Mouse (Mus musculus) central nervous system, embryonic 11.5 days (tissue): ENCODE measurements around the gene Washc3. TPM values are rescaled to one million over a fixed set of nuclear protein-coding genes. Genes with fewer than 3 reads are reported as not detected.

Source experiments
- polyA plus RNA-seq: library from polyadenylated mRNA; depleted of rRNA; stranded (reverse); fragments of >200 nt; gene quantifications from 2 replicates; pipeline ENCODE4 v1.2.3, GENCODE M21; 2012; rRNA removed

Gene Washc3
- 28.4 and 29.1 TPM in 2 replicates for polyA plus RNA-seq

DNA sequence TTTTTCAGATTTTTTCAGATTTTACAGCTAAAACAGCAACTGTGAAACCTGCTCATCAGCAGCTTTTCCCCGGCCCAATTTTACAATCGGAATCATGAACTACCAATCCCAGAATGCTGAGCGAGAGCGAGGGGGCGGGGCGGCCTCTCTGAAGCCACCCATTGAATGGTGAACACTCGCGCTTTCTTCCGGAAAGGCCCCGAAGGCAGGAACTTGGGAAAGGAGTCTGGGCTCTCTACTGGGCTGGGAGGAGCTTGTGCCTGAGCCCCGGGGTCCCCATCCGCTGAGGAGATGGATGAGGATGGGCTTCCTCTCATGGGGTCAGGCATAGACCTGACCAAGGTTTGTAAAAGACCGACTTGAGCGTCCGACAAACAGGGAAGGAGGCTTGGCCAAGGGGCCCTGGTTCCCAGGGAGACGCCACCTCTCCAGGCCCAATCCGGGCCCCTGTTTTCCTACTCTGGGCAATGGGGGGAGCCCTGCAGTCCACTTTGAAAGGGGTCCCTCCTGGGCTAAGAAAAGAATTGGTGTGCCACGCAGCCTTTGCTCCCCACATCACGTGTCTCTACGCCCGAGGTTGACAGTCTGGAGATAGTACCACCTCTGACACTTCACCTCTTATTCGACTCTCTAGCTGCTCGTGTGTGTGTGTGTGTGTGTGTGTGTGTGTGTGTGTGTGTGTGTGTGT is at the start of gene Washc3:
TSS of gene Washc3 (plus strand) at position 143 of the 688 bp plus-strand sequence.

Other genes starting within 250 kb of the Washc3 start
- gene Pmch, start 110.0 kb upstream of the Washc3 start, polyA plus RNA-seq = 0.46 TPM in 1 of 2 replicates, not detected in the other
- gene Parpbp, start 54.2 kb upstream of the Washc3 start, polyA plus RNA-seq = 7.0 and 12.0 TPM in 2 replicates
- gene Nup37, start 54.1 kb upstream of the Washc3 start, polyA plus RNA-seq = 39.5 and 61.2 TPM in 2 replicates
- gene Dram1, start 178.0 kb downstream of the Washc3 start, polyA plus RNA-seq = 0.38 and 0.48 TPM in 2 replicates
- 14.7 and 17.2 TPM in 2 replicates for gene Gnptab, start 178.0 kb downstream of the Washc3 start, polyA plus RNA-seq